Mouse (Mus musculus) heart, adult 2 months (tissue): ENCODE measurements at regions not wholly inside any gene's neighbourhood (a gene's known extent, or its start where the extent isn't known, plus 50 kb on each side); places are given as distances from the start of the nearest gene placed in this dataset.

Source experiments
- CTCF ChIP-seq: fragments of 200-600 bp; IDR thresholded peaks from 2 replicates; pipeline ENCODE4 v1.8.1; 2022; ENCODE audit warnings: antibody characterized with exemption, mild to moderate bottlenecking, moderate library complexity
- EP300 ChIP-seq: fragments of 200-500 bp; IDR thresholded peaks from 2 replicates; pipeline ENCODE4 v1.6.1; 2011; ENCODE audit warnings: low read depth, low read length, control low read depth; ENCODE audit not compliant: insufficient read depth
- POLR2A ChIP-seq: fragments of 200-500 bp; IDR thresholded peaks from 2 replicates; pipeline ENCODE4 v1.6.1; 2011; ENCODE audit warnings: mild to moderate bottlenecking, low read depth, low read length, control low read depth; ENCODE audit not compliant: insufficient read depth

GRCm38 (mm10) chr16:74517888-74518287 is 106.3 kb upstream of the Robo2 start:
- TF ChIP-seq POLR2A: no peak
- TF ChIP-seq EP300: no peak
- TF ChIP-seq CTCF: no peak
